Mouse (Mus musculus) CH12.LX (cell line): ENCODE results near the gene Bmpr2. TPM values are rescaled to one million over a fixed set of nuclear protein-coding genes. Genes with fewer than 3 reads are reported as not detected.

Source experiments
- DNase-seq: peaks from one replicate; pipeline ENCODE4 v3.0.0-alpha.2; 2013; ENCODE audit errors: extremely low read depth
- H3K27ac ChIP-seq: 2 replicates; pipeline ENCODE4 v1.5.1; 2012; ENCODE audit warnings: low read depth, mild to moderate bottlenecking, control low read depth, moderate library complexity; ENCODE audit not compliant: insufficient read depth
- H3K27me3 ChIP-seq: replicated peaks from 2 replicates; pipeline ENCODE3; 2012; ENCODE audit warnings: inconsistent platforms
- H3K36me3 ChIP-seq, 2 experiments: replicated peaks in 1 of 2; 2 replicates each; pipeline versions ENCODE3 to v1.6.1; 2012; ENCODE audit warnings: inconsistent platforms in 1 of 2, low read length in 1 of 2, mild to moderate bottlenecking in 1 of 2, mixed read lengths in 1 of 2, moderate library complexity in 1 of 2; ENCODE audit not compliant: control insufficient read depth in 1 of 2, insufficient read depth in 1 of 2
- H3K4me1 ChIP-seq, 2 experiments: 2 replicates each; pipeline ENCODE4 v1.6.1; 2012; ENCODE audit warnings: inconsistent platforms in 1 of 2, moderate library complexity in 1 of 2; ENCODE audit not compliant: insufficient read depth in 2 of 2, control insufficient read depth in 1 of 2
- H3K4me2 ChIP-seq: 2 replicates; pipeline ENCODE4 v1.6.1; 2012; ENCODE audit warnings: low read depth, mild to moderate bottlenecking, control low read depth; ENCODE audit not compliant: poor library complexity, insufficient read depth, severe bottlenecking
- H3K4me3 ChIP-seq, 3 experiments: fragments of 150-350 bp in 1 of 3; sonication (generic) in 1 of 3; replicated peaks in 1 of 3; 2 replicates each; pipeline versions ENCODE3 to v1.5.1; 2011 to 2012; ENCODE audit warnings: low read depth in 2 of 3, low read length in 2 of 3, mild to moderate bottlenecking in 2 of 3, moderate library complexity in 2 of 3, control low read depth in 1 of 3, improper control_type of control experiment in 1 of 3, inconsistent platforms in 1 of 3, mixed read lengths in 1 of 3; ENCODE audit not compliant: poor library complexity in 1 of 3
- H3K79me2 ChIP-seq: replicated peaks from 2 replicates; pipeline ENCODE4 v1.6.1; 2012; ENCODE audit warnings: mild to moderate bottlenecking, moderate library complexity; ENCODE audit not compliant: control insufficient read depth, poor library complexity, insufficient read depth, severe bottlenecking; ENCODE audit errors: extremely low read depth
- H3K9ac ChIP-seq: 2 replicates; pipeline ENCODE4 v1.6.1; 2012; ENCODE audit warnings: low read depth, mild to moderate bottlenecking, control low read depth, moderate library complexity; ENCODE audit not compliant: insufficient read depth
- H3K9me3 ChIP-seq: replicated peaks from 2 replicates; pipeline ENCODE3; 2012; ENCODE audit warnings: low read length, inconsistent platforms, mixed read lengths
- BHLHE40 ChIP-seq: IDR thresholded peaks from 2 replicates; pipeline ENCODE4 v1.6.1; 2011; ENCODE audit warnings: mild to moderate bottlenecking, low read depth, low read length, improper control_type of control experiment
- CHD2 ChIP-seq: IDR thresholded peaks from 2 replicates; pipeline ENCODE4 v1.6.1; 2011; ENCODE audit warnings: low read length, improper control_type of control experiment
- CTCF ChIP-seq, 2 experiments: IDR thresholded peaks in 1 of 2; conservative IDR thresholded peaks in 1 of 2; 2 replicates each; pipeline ENCODE4 v1.5.1; 2011 to 2012; ENCODE audit warnings: low read depth in 2 of 2, low read length in 2 of 2, improper control_type of control experiment in 1 of 2, inconsistent platforms in 1 of 2, mild to moderate bottlenecking in 1 of 2, moderate library complexity in 1 of 2
- E2F4 ChIP-seq: IDR thresholded peaks from 2 replicates; pipeline ENCODE4 v1.6.1; 2011; ENCODE audit warnings: low read depth, low read length, improper control_type of control experiment; ENCODE audit not compliant: insufficient replicate concordance
- ELF1 ChIP-seq: IDR thresholded peaks from 2 replicates; pipeline ENCODE4 v1.6.1; 2014; ENCODE audit warnings: low read depth, mild to moderate bottlenecking, inconsistent platforms, low read length, improper control_type of control experiment
- ETS1 ChIP-seq: conservative IDR thresholded peaks from 2 replicates; pipeline ENCODE4 v1.6.1; 2012; ENCODE audit warnings: low read depth, mild to moderate bottlenecking, inconsistent platforms, low read length, improper control_type of control experiment, moderate library complexity
- GABPA ChIP-seq: IDR thresholded peaks from 2 replicates; pipeline ENCODE4 v1.6.1; 2012; ENCODE audit warnings: low read depth, low read length, improper control_type of control experiment, inconsistent platforms; ENCODE audit not compliant: insufficient replicate concordance
- JUND ChIP-seq: conservative IDR thresholded peaks from 2 replicates; pipeline ENCODE4 v1.6.1; 2011; ENCODE audit warnings: low read depth, low read length, improper control_type of control experiment
- KAT2A ChIP-seq: IDR thresholded peaks from 2 replicates; pipeline ENCODE4 v1.6.1; 2012; ENCODE audit warnings: low read length, improper control_type of control experiment, inconsistent platforms; ENCODE audit not compliant: insufficient replicate concordance
- MAFK ChIP-seq: IDR thresholded peaks from 2 replicates; pipeline ENCODE4 v1.6.1; 2011; ENCODE audit warnings: low read length, improper control_type of control experiment; ENCODE audit not compliant: insufficient replicate concordance
- MAX ChIP-seq: IDR thresholded peaks from 2 replicates; pipeline ENCODE4 v1.6.1; 2011; ENCODE audit warnings: low read length, improper control_type of control experiment
- MAZ ChIP-seq: IDR thresholded peaks from 2 replicates; pipeline ENCODE4 v1.6.1; 2012; ENCODE audit warnings: low read depth, mild to moderate bottlenecking, inconsistent platforms, low read length, improper control_type of control experiment, moderate library complexity
- MEF2A ChIP-seq: IDR thresholded peaks from 2 replicates; pipeline ENCODE4 v1.6.1; 2014; ENCODE audit warnings: low read depth, mild to moderate bottlenecking, inconsistent platforms, low read length, improper control_type of control experiment, borderline replicate concordance
- MXI1 ChIP-seq: IDR thresholded peaks from 2 replicates; pipeline ENCODE4 v1.6.1; 2011; ENCODE audit warnings: mild to moderate bottlenecking, low read depth, low read length, improper control_type of control experiment
- MYC ChIP-seq: IDR thresholded peaks from 2 replicates; pipeline ENCODE4 v1.6.1; 2011; ENCODE audit warnings: low read depth, mild to moderate bottlenecking, improper control_type of control experiment, low read length
- NELFE ChIP-seq: IDR thresholded peaks from 2 replicates; pipeline ENCODE4 v1.6.1; 2011; ENCODE audit warnings: low read depth, low read length, improper control_type of control experiment
- NRF1 ChIP-seq: IDR thresholded peaks from 2 replicates; pipeline ENCODE4 v1.6.1; 2014; ENCODE audit warnings: low read depth, mild to moderate bottlenecking, inconsistent platforms, low read length, improper control_type of control experiment, moderate library complexity
- PAX5 ChIP-seq: IDR thresholded peaks from 2 replicates; pipeline ENCODE4 v1.6.1; 2012; ENCODE audit warnings: low read length, inconsistent platforms, mixed read lengths
- POLR2A ChIP-seq: IDR thresholded peaks from 2 replicates; pipeline ENCODE4 v1.6.1; 2011; ENCODE audit warnings: low read depth, mild to moderate bottlenecking, improper control_type of control experiment, low read length
- RAD21 ChIP-seq: IDR thresholded peaks from 2 replicates; pipeline ENCODE4 v1.6.1; 2011; ENCODE audit warnings: low read depth, mild to moderate bottlenecking, low read length, improper control_type of control experiment, moderate library complexity
- RCOR1 ChIP-seq: conservative IDR thresholded peaks from 2 replicates; pipeline ENCODE4 v1.6.1; 2012; ENCODE audit warnings: low read depth, mild to moderate bottlenecking, inconsistent platforms, low read length, improper control_type of control experiment
- TCF12 ChIP-seq: IDR thresholded peaks from 2 replicates; pipeline ENCODE4 v1.6.1; 2014; ENCODE audit warnings: low read depth, mild to moderate bottlenecking, inconsistent platforms, low read length, improper control_type of control experiment
- UBTF ChIP-seq: IDR thresholded peaks from 2 replicates; pipeline ENCODE4 v1.6.1; 2012; ENCODE audit warnings: low read depth, mild to moderate bottlenecking, inconsistent platforms, low read length, improper control_type of control experiment, moderate library complexity
- ZC3H11A ChIP-seq: IDR thresholded peaks from 2 replicates; pipeline ENCODE4 v1.6.1; 2012; ENCODE audit warnings: low read depth, mild to moderate bottlenecking, inconsistent platforms, low read length, improper control_type of control experiment
- ZKSCAN1 ChIP-seq: IDR thresholded peaks from 2 replicates; pipeline ENCODE4 v1.6.1; 2012; ENCODE audit warnings: low read depth, inconsistent platforms, low read length, improper control_type of control experiment, borderline replicate concordance
- ZMIZ1 ChIP-seq: IDR thresholded peaks from 2 replicates; pipeline ENCODE4 v1.6.1; 2012; ENCODE audit warnings: low read depth, mild to moderate bottlenecking, inconsistent platforms, low read length, improper control_type of control experiment
- dilution Hi-C: fragments of 300-500 bp; cut with MboI; formaldehyde crosslinking; loops from 2 replicates; pipeline ENCODE4 v1.14.3; 2020; ENCODE audit warnings: low sequenced_read_pairs; ENCODE audit not compliant: extremely low pct_unique_long_range_greater_than_20kb, extremely low pct_ligation_motif_present
- in situ Hi-C: fragments of 300-500 bp; cut with MboI; formaldehyde crosslinking; loops from 3 replicates; pipeline ENCODE4 v1.14.3; 2019; ENCODE audit warnings: low sequenced_read_pairs, low pct_ligation_motif_present, low pct_unique_long_range_greater_than_20kb, mixed read lengths
- polyA plus RNA-seq: library from polyadenylated mRNA; unstranded; fragments of >175 nt; gene quantifications from 2 replicates; pipeline ENCODE4 v1.2.1, GENCODE M21; 2012; ENCODE audit warnings: low read depth; ENCODE audit not compliant: insufficient read length
- total RNA-seq, 2 experiments: library from RNA; depleted of rRNA; stranded (reverse); fragments of 300-350 nt in 1 of 2; fragments of >200 nt in 1 of 2; gene quantifications; 2 replicates each; pipeline ENCODE4 v1.2.3; 2012 to 2014

Bmpr2 gene
- total and polyA plus RNA-seq, 3 experiments = 3.6 to 5.0 (median 4.7) TPM

DNA sequence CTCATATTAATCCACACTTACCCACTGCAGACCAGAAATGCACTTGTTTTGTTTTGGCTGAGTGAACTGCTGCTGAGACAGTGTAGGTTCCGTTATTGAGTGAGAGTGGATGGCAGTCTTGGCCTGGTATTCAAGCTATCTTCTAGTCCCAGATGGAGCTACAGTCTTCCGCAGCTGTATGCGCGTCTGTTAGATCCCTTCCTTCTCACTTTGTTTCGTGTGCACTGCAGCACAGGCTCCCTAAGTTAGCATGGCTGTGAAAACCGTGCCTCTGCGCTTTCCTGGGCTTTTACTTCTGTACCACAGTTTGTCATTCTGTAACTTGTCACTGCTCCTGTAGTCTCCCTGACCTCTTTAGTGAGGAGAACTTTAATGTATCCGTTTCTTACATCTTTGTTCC is 85.1 kb downstream of the Bmpr2 start:
- TF ChIP-seq RCOR1 = no peak
- no peak for TF ChIP-seq KAT2A
- no peak for TF ChIP-seq POLR2A
- TF ChIP-seq GABPA = no peak
- TF ChIP-seq NRF1 = no peak
- TF ChIP-seq MAX = no peak
- no peak for TF ChIP-seq ELF1
- TF ChIP-seq ZKSCAN1 = no peak
- no peak for TF ChIP-seq E2F4
- no peak for TF ChIP-seq PAX5
- TF ChIP-seq NELFE = no peak
- no peak for TF ChIP-seq UBTF
- no peak for TF ChIP-seq CTCF (conservative IDR thresholded peaks at IDR 0.05 in 1 of 2, IDR thresholded peaks at IDR 0.05 in 1 of 2; ENCODE audit: low read depth in 2 of 2, low read length in 2 of 2)
- TF ChIP-seq BHLHE40 = no peak
- TF ChIP-seq MYC = no peak
- TF ChIP-seq JUND = no peak
- no peak for TF ChIP-seq TCF12
- DNase-seq = no peak
- dilution Hi-C loops = no loop called here

GRCm38 (mm10) chr1:59859046-59859445 is 95.8 kb downstream of the Bmpr2 start:
- H3K27me3 ChIP-seq = no peaks in the 10 kb centered on the region
- no peak overlapping the region for H3K27ac ChIP-seq
- dilution Hi-C loops (no loop called here), in situ Hi-C loops (no loop called here)
- peaks cover 9 to 32% of the 10 kb centered on the region in 2 experiments for H3K36me3 ChIP-seq
- H3K4me3 ChIP-seq = no peak overlapping the region
- DNase-seq = no peak
- no peak for TF ChIP-seq ETS1
- TF ChIP-seq MAZ = no peak
- TF ChIP-seq MXI1 = no peak
- TF ChIP-seq RAD21 = no peak
- no peak for TF ChIP-seq CHD2
- no peak for TF ChIP-seq TCF12
- TF ChIP-seq ZMIZ1 = no peak
- TF ChIP-seq ZC3H11A = no peak
- no peak for TF ChIP-seq MAFK
- TF ChIP-seq RCOR1 = no peak
- TF ChIP-seq MEF2A = no peak
- TF ChIP-seq, all 38 proteins: peak for 0
- Histone ChIP-seq H3K9ac (no peak overlapping the region), H3K4me1 (no peaks in the 10 kb centered on the region), H3K79me2 (no peaks in the 10 kb centered on the region), H3K9me3 (peaks cover 2% of the 10 kb centered on the region), H3K4me2 (no peak overlapping the region)

More for the DNA sequence above, 85.1 kb downstream of the Bmpr2 start:
- no peaks in the 10 kb centered on the region for H3K4me1 ChIP-seq
- H3K9me3 ChIP-seq = no peaks in the 10 kb centered on the region
- H3K27me3 ChIP-seq = no peaks in the 10 kb centered on the region
- H3K79me2 ChIP-seq = no peaks in the 10 kb centered on the region
- H3K4me2 ChIP-seq = no peak overlapping the region
- peaks cover 0 to 32% of the 10 kb centered on the region in 2 experiments for H3K36me3 ChIP-seq
- H3K4me3 ChIP-seq = no peak overlapping the region
- no peak overlapping the region for H3K27ac ChIP-seq
- no peak overlapping the region for H3K9ac ChIP-seq
- in situ Hi-C loops = no loop called here
